Mouse (Mus musculus): ENCODE results near the gene Lmod2.

Gene Lmod2

GRCm38 (mm10) chr6:24645346-24646053 is 47.9 kb downstream of the Lmod2 start:
- DNase-seq = no peak

GRCm38 (mm10) chr6:24647103-24647691 is 49.6 kb downstream of the Lmod2 start:
- DNase-seq = no peak

GRCm38 (mm10) chr6:24648403-24648802 is 50.8 kb downstream of the Lmod2 start:
- DNase-seq = no peak

- DNase-seq = peak; percentile 52
These were observed 53.2 kb downstream of the Lmod2 start for GRCm38 (mm10) chr6:24650719-24651118.

- DNase-seq = no peak
These were observed 54.0 kb downstream of the Lmod2 start for GRCm38 (mm10) chr6:24651538-24651937.
